Mouse (Mus musculus) myocyte (in vitro differentiated cells): ENCODE results near the gene Theg. TPM values are rescaled to one million over a fixed set of nuclear protein-coding genes. Genes with fewer than 3 reads are reported as not detected.
A peak's percentile ranks its signal among the peaks of the same experiment; 100 is the strongest.

Experiments
- H3K27me3 ChIP-seq: one replicate; pipeline ENCODE4 v1.6.1; 2011; ENCODE audit not compliant: control insufficient read depth, insufficient read depth, insufficient read length
- H3K36me3 ChIP-seq: one replicate; pipeline ENCODE4 v1.6.1; 2011; ENCODE audit not compliant: control insufficient read depth, insufficient read depth
- H3K4me2 ChIP-seq: one replicate; pipeline ENCODE4 v1.6.1; 2011; ENCODE audit warnings: low read depth, control low read depth
- H3K4me3 ChIP-seq: one replicate; pipeline ENCODE4 v1.5.1; 2011; ENCODE audit warnings: mild to moderate bottlenecking, control low read depth, moderate library complexity
- H3K79me2 ChIP-seq: one replicate; pipeline ENCODE4 v1.6.1; 2011; ENCODE audit not compliant: control insufficient read depth, insufficient read depth
- H3ac ChIP-seq: one replicate; pipeline ENCODE4 v1.6.1; 2011; ENCODE audit not compliant: control insufficient read depth, insufficient read length
- CEBPB ChIP-seq: IDR thresholded peaks from 2 replicates; pipeline ENCODE4 v1.6.1; 2011; ENCODE audit warnings: mild to moderate bottlenecking, moderate library complexity; ENCODE audit not compliant: poor library complexity, insufficient read depth, severe bottlenecking
- E2F4 ChIP-seq: IDR thresholded peaks from one replicate; pipeline ENCODE4 v1.6.1; 2011; ENCODE audit warnings: mild to moderate bottlenecking, control low read depth, moderate library complexity; ENCODE audit not compliant: insufficient read depth
- MAX ChIP-seq: IDR thresholded peaks from one replicate; pipeline ENCODE4 v1.6.1; 2011; ENCODE audit warnings: low read depth, mild to moderate bottlenecking, control low read depth
- MYOD1 ChIP-seq, 3 experiments: IDR thresholded peaks; one replicate each; pipeline ENCODE4 v1.6.1; 2011; ENCODE audit warnings: control low read depth in 2 of 3, low read depth in 2 of 3, mild to moderate bottlenecking in 2 of 3, moderate library complexity in 1 of 3; ENCODE audit not compliant: insufficient read length in 2 of 3, control insufficient read depth in 1 of 3
- MYOG ChIP-seq, 3 experiments: IDR thresholded peaks; one replicate each; pipeline ENCODE4 v1.6.1; 2011; ENCODE audit warnings: control low read depth in 2 of 3, low read depth in 2 of 3, mild to moderate bottlenecking in 2 of 3; ENCODE audit not compliant: insufficient read length in 2 of 3, control insufficient read depth in 1 of 3, insufficient read depth in 1 of 3
- POLR2A ChIP-seq: IDR thresholded peaks from one replicate; pipeline ENCODE4 v1.6.1; 2011; ENCODE audit warnings: low read depth, mild to moderate bottlenecking, control low read depth, moderate library complexity; ENCODE audit not compliant: insufficient read length
- POLR2AphosphoS2 ChIP-seq: IDR thresholded peaks from one replicate; pipeline ENCODE4 v1.6.1; 2011; ENCODE audit warnings: low read depth, control low read depth; ENCODE audit not compliant: insufficient read length
- REST ChIP-seq: IDR thresholded peaks from one replicate; pipeline ENCODE4 v1.6.1; 2011; ENCODE audit warnings: mild to moderate bottlenecking, control low read depth, moderate library complexity; ENCODE audit not compliant: insufficient read depth, insufficient read length
- SRF ChIP-seq: IDR thresholded peaks from one replicate; pipeline ENCODE4 v1.6.1; 2011; ENCODE audit warnings: low read depth; ENCODE audit not compliant: control insufficient read depth, insufficient read length
- TCF12 ChIP-seq: IDR thresholded peaks from one replicate; pipeline ENCODE4 v1.6.1; 2011; ENCODE audit warnings: mild to moderate bottlenecking, control low read depth; ENCODE audit not compliant: poor library complexity, insufficient read depth, severe bottlenecking
- TCF3 ChIP-seq: IDR thresholded peaks from one replicate; pipeline ENCODE4 v1.6.1; 2011; ENCODE audit warnings: low read depth, control low read depth; ENCODE audit not compliant: insufficient read length
- USF1 ChIP-seq: IDR thresholded peaks from one replicate; pipeline ENCODE4 v1.6.1; 2011; ENCODE audit warnings: low read depth, mild to moderate bottlenecking, control low read depth, moderate library complexity
- polyA plus RNA-seq: library from polyadenylated mRNA; unstranded; fragments of >200 nt; fragmentation: generic; extraction: Trizol; gene quantifications from one replicate; pipeline ENCODE4 v1.2.1, GENCODE M21; 2012; ENCODE audit warnings: missing spikeins

The Theg gene
- polyA plus RNA-seq, 1 experiment = not detected

GRCm38 (mm10) chr10:79532678-79533077 lies 54.5 kb downstream of the Theg start:
- Histone ChIP-seq H3K27me3 (no peaks in the 10 kb centered on the region), H3K79me2 (peaks cover 14% of the 10 kb centered on the region), H3K36me3 (no peaks in the 10 kb centered on the region), H3K4me2 (peak overlapping the region; percentile 90), H3ac (peak overlapping the region; percentile 9), H3K4me3 (peak overlapping the region; percentile 57)
- TF ChIP-seq POLR2AphosphoS2 (no peak), TCF3 (no peak), SRF (no peak), USF1 (no peak)

- no peak for TF ChIP-seq MYOD1 (IDR thresholded peaks at IDR 0.05; ENCODE audit: control insufficient read depth in 1 of 3, insufficient read length in 2 of 3, low read depth in 2 of 3)
- no peak for TF ChIP-seq REST
- no peak for TF ChIP-seq TCF3
- TF ChIP-seq POLR2A = no peak
- TF ChIP-seq E2F4 = no peak
- TF ChIP-seq USF1 = no peak
- no peak for TF ChIP-seq TCF12
- no peak for TF ChIP-seq SRF
- no peak for TF ChIP-seq POLR2AphosphoS2
- no peak for TF ChIP-seq CEBPB
- no peak for TF ChIP-seq MAX
- no peak for TF ChIP-seq MYOG (IDR thresholded peaks at IDR 0.05; ENCODE audit: control insufficient read depth in 1 of 3, insufficient read depth in 1 of 3, insufficient read length in 2 of 3, low read depth in 2 of 3)
- Histone ChIP-seq H3K4me3 (no peak overlapping the region), H3ac (no peak overlapping the region), H3K27me3 (no peaks in the 10 kb centered on the region), H3K4me2 (no peak overlapping the region), H3K79me2 (peaks cover 14% of the 10 kb centered on the region), H3K36me3 (peaks cover 2% of the 10 kb centered on the region)
Measured at GRCm38 (mm10) chr10:79531593-79531992, 55.5 kb downstream of the Theg start.

GRCm38 (mm10) chr10:79530721-79531120 lies 56.4 kb downstream of the Theg start:
- Histone ChIP-seq H3K4me3 (no peak overlapping the region), H3ac (no peak overlapping the region), H3K27me3 (no peaks in the 10 kb centered on the region), H3K79me2 (peaks cover 14% of the 10 kb centered on the region), H3K36me3 (peaks cover 11% of the 10 kb centered on the region), H3K4me2 (no peak overlapping the region)
- TF ChIP-seq POLR2AphosphoS2 (no peak), MYOD1 (IDR thresholded peaks at IDR 0.05; ENCODE audit: control insufficient read depth in 1 of 3, insufficient read length in 2 of 3, low read depth in 2 of 3) (no peak), MYOG (IDR thresholded peaks at IDR 0.05; ENCODE audit: control insufficient read depth in 1 of 3, insufficient read depth in 1 of 3, insufficient read length in 2 of 3, low read depth in 2 of 3) (no peak), POLR2A (no peak), SRF (no peak), REST (no peak)

- Histone ChIP-seq H3K4me3 (no peak overlapping the region), H3K36me3 (peaks cover 11% of the 10 kb centered on the region), H3K4me2 (no peak overlapping the region), H3K27me3 (no peaks in the 10 kb centered on the region), H3K79me2 (peaks cover 14% of the 10 kb centered on the region), H3ac (no peak overlapping the region)
- no peak for TF ChIP-seq TCF3
- no peak for TF ChIP-seq REST
- no peak for TF ChIP-seq MYOG (IDR thresholded peaks at IDR 0.05; ENCODE audit: control insufficient read depth in 1 of 3, insufficient read depth in 1 of 3, insufficient read length in 2 of 3, low read depth in 2 of 3)
- no peak for TF ChIP-seq USF1
- no peak for TF ChIP-seq MYOD1 (IDR thresholded peaks at IDR 0.05; ENCODE audit: control insufficient read depth in 1 of 3, insufficient read length in 2 of 3, low read depth in 2 of 3)
- no peak for TF ChIP-seq CEBPB
- TF ChIP-seq POLR2A = no peak
- TF ChIP-seq POLR2AphosphoS2 = no peak
- TF ChIP-seq TCF12 = no peak
- no peak for TF ChIP-seq E2F4
- no peak for TF ChIP-seq SRF
- no peak for TF ChIP-seq MAX
Measured at GRCm38 (mm10) chr10:79530241-79530640, 56.9 kb downstream of the Theg start.

- Histone ChIP-seq H3K79me2 (peaks cover 14% of the 10 kb centered on the region), H3K36me3 (peaks cover 11% of the 10 kb centered on the region), H3K4me2 (no peak overlapping the region), H3K27me3 (no peaks in the 10 kb centered on the region), H3ac (no peak overlapping the region), H3K4me3 (no peak overlapping the region)
- TF ChIP-seq MYOG (IDR thresholded peaks at IDR 0.05; ENCODE audit: control insufficient read depth in 1 of 3, insufficient read depth in 1 of 3, insufficient read length in 2 of 3, low read depth in 2 of 3) (no peak), E2F4 (no peak), POLR2A (no peak), REST (no peak)
Measured at GRCm38 (mm10) chr10:79528081-79528480, 59.0 kb downstream of the Theg start.
